ENCODE assay signal across 10 mouse cellular contexts in genomic region chr14:32073901-32074300, GRCm38 (mm10). TPM values are rescaled to one million over a fixed set of nuclear protein-coding genes. Genes with fewer than 3 reads are reported as not detected.
DNase-seq lines count a peak whose midpoint lies in the region; ATAC-seq lines count a peak whose summit lies in the region.
"Had no signal": no experiment of that assay in that cellular context is flagged by ENCODE, and none has a peak within 500 bp of the region (broad histone marks: within the 10 kb centered on the region; RNA-seq: fewer than 3 reads in every experiment).

No protein-coding gene starts in this region.

- ATAC-seq in kidney, embryonic 16.5 days (ENCODE audit: low FRiP score, low TSS enrichment), result peak; percentile 81
- ATAC-seq in CD4-positive, CD25-positive, alpha-beta regulatory T cell, adult 4 months, result no peak

- no peaks in the 10 kb centered on the region for H3K36me3 ChIP-seq in kidney, embryonic 16.5 days (ENCODE audit: insufficient read depth, low read length)
- H3K36me3 ChIP-seq: limb, embryonic 13.5 days had no signal

- intact Hi-C loops in left cerebral cortex, postnatal 14 days (cut with DNase I), result no loop called here

- WGBS in kidney, embryonic 16.5 days, result 18% methylated on average over 7 of the region's 7 CpGs

- H3K9ac ChIP-seq in kidney, embryonic 16.5 days (replicated peaks; ENCODE audit: low read length), result no peak overlapping the region
- H3K9ac ChIP-seq: limb, embryonic 13.5 days had no signal

- H3K9me3 ChIP-seq in kidney, embryonic 16.5 days (ENCODE audit: low read length), result no peaks in the 10 kb centered on the region
- H3K9me3 ChIP-seq: limb, embryonic 13.5 days had no signal

- peak; percentile 14 for DNase-seq in embryo, embryonic 11 days
- DNase-seq in embryo, embryonic 9.5 days (ENCODE audit: extremely low spot score), result no peak
- peak; percentile 23 for DNase-seq in kidney, adult 18-20 months
- DNase-seq in kidney, postnatal 14 days, result no peak
- peak; percentile 60 to 64 for DNase-seq in cerebellum, postnatal 10 days
- DNase-seq in left cerebral cortex, postnatal 14 days (ENCODE audit: low spot score in 2 of 2), result no peak

- peak overlapping the region; percentile 71 for H3K27ac ChIP-seq in kidney, embryonic 16.5 days (ENCODE audit: low read length)
- H3K27ac ChIP-seq: limb, embryonic 13.5 days had no signal

- 0 out of 2 replicates have a peak overlapping the region, but pooled peaks have one; percentile 4 for H3K4me2 ChIP-seq in kidney, embryonic 16.5 days (replicated peaks; ENCODE audit: low read depth, low read length)
- H3K4me2 ChIP-seq: limb, embryonic 13.5 days had no signal

- H3K4me1 ChIP-seq in kidney, embryonic 16.5 days (ENCODE audit: insufficient read depth, low read length), result peaks cover 20% of the 10 kb centered on the region
- H3K4me1 ChIP-seq: limb, embryonic 13.5 days had no signal

- no peak overlapping the region for H3K4me3 ChIP-seq in kidney, embryonic 16.5 days (ENCODE audit: low read length)
- H3K4me3 ChIP-seq: limb, embryonic 13.5 days; myocyte had no signal

- no peaks in the 10 kb centered on the region for H3K27me3 ChIP-seq in kidney, embryonic 16.5 days (ENCODE audit: insufficient read depth, low read length)
- H3K27me3 ChIP-seq: limb, embryonic 13.5 days had no signal

RNA-seq across cellular contexts. Expression of gene Oxnad1, which starts 11.3 kb away (rescaled TPM):
- 35.2 and 36.9 TPM in 2 replicates for polyA plus RNA-seq in kidney, embryonic 16.5 days (2015; fragmentation: Nextera tagmentation; extraction: Ambion mirVana)
- 10 to 100 TPM; 12.2 to 18.5 TPM for total RNA-seq in left cerebral cortex, postnatal 14 days (2021)
- 10 to 100 TPM; 14.8 to 25.3 TPM for polyA plus RNA-seq in CD4-positive, CD25-positive, alpha-beta regulatory T cell, adult 4 months (2017; shearing (Covaris generic))

RNA-seq across cellular contexts. Expression of gene Dph3, which starts 11.6 kb away (rescaled TPM):
- 88.1 and 90.9 TPM in 2 replicates for polyA plus RNA-seq in kidney, embryonic 16.5 days (2015; fragmentation: Nextera tagmentation; extraction: Ambion mirVana)
- 10 to 100 TPM; 36.4 to 37.7 TPM for total RNA-seq in left cerebral cortex, postnatal 14 days (2021)
- 10 to 100 TPM; 55.6 to 63.5 TPM for polyA plus RNA-seq in CD4-positive, CD25-positive, alpha-beta regulatory T cell, adult 4 months (2017; shearing (Covaris generic))

RNA-seq across cellular contexts. Expression of gene Galnt15, which starts 45.1 kb away (rescaled TPM):
- 0.61 and 0.66 TPM in 2 replicates for polyA plus RNA-seq in kidney, embryonic 16.5 days (2015; fragmentation: Nextera tagmentation; extraction: Ambion mirVana)
- total RNA-seq in left cerebral cortex, postnatal 14 days (2021), result 1 to 10 TPM; 1.1 to 2.5 TPM
- polyA plus RNA-seq in CD4-positive, CD25-positive, alpha-beta regulatory T cell, adult 4 months (2017; shearing (Covaris generic)), result not detected
- polyA plus RNA-seq: myocyte had no signal

Comparison
In these comparisons a context has a peak if more than half of its experiments do, and no peak if none do; other contexts are left out.
1. DNase-seq: peak in embryo, embryonic 11 days (single experiment), kidney, adult 18-20 months (single experiment) and cerebellum, postnatal 10 days (2 of 2); none in embryo, embryonic 9.5 days (single experiment), kidney, postnatal 14 days (single experiment) and left cerebral cortex, postnatal 14 days (0 of 2).